ENCODE assay signal across 9 mouse cellular contexts in genomic region chr7:46033870-46034337, GRCm38 (mm10). TPM values are rescaled to one million over a fixed set of nuclear protein-coding genes. Genes with fewer than 3 reads are reported as not detected.
DNase-seq lines count a peak whose midpoint lies in the region; ATAC-seq and TF ChIP-seq lines count a peak whose summit lies in the region.
"Had no signal": no experiment of that assay in that cellular context is flagged by ENCODE, and none has a peak within 500 bp of the region (broad histone marks: within the 10 kb centered on the region; RNA-seq: fewer than 3 reads in every experiment).

No protein-coding gene starts in this region.

- no peak for DNase-seq in cerebellum, adult 2 months
- no peak for DNase-seq in cerebellum, adult 11 months
- no peak for DNase-seq in testis, postnatal 10 days (ENCODE audit: low spot score)
- no peak for DNase-seq in thymus, postnatal 14 days
- no peak for DNase-seq in cerebellum, adult 18-20 months

- peak overlapping the region; percentile 91 for H3K9ac ChIP-seq in liver, embryonic 12.5 days

- TF ChIP-seq POLR2A in cerebellum, adult 2 months (IDR thresholded peaks at IDR 0.05; ENCODE audit: borderline replicate concordance, insufficient read depth, low read length), result no peak
- no peak for TF ChIP-seq POLR2A in testis, adult 2 months (IDR thresholded peaks at IDR 0.05; ENCODE audit: control insufficient read depth, low read depth, low read length)

- under 1% methylated on average over 35 of the region's 35 CpGs for WGBS in cerebellum, adult 2 months
- 1% methylated on average over 35 of the region's 35 CpGs for WGBS in liver, embryonic 12.5 days (ENCODE audit: insufficient replicate concordance)

- H3K36me3 ChIP-seq in testis, adult 2 months (ENCODE audit: control insufficient read depth, insufficient read depth, low read length), result no peaks in the 10 kb centered on the region; the same call in 1 of the 2 replicates
- H3K36me3 ChIP-seq in liver, embryonic 12.5 days, result peaks cover 16% of the 10 kb centered on the region

- peak overlapping the region; percentile 83 for H3K4me3 ChIP-seq in cerebellum, adult 2 months (replicated peaks; ENCODE audit: insufficient read depth, low read depth, low read length)
- peak overlapping the region; percentile 95 for H3K4me3 ChIP-seq in testis, adult 2 months (ENCODE audit: control insufficient read depth, low read depth, low read length)
- peak overlapping the region; percentile 89 for H3K4me3 ChIP-seq in liver, embryonic 12.5 days

- no peaks in the 10 kb centered on the region for H3K27me3 ChIP-seq in cerebellum, adult 2 months (ENCODE audit: control insufficient read depth, insufficient read depth, low read length)
- no peaks in the 10 kb centered on the region for H3K27me3 ChIP-seq in testis, adult 2 months (ENCODE audit: control insufficient read depth, insufficient read depth, low read length)
- no peaks in the 10 kb centered on the region for H3K27me3 ChIP-seq in liver, embryonic 12.5 days (replicated peaks)

- no peak for TF ChIP-seq CTCF in cerebellum, adult 2 months (IDR thresholded peaks at IDR 0.05; ENCODE audit: borderline replicate concordance, insufficient read depth, low read depth, low read length)
- TF ChIP-seq CTCF in testis, adult 2 months (IDR thresholded peaks at IDR 0.05; ENCODE audit: control insufficient read depth, insufficient read depth, insufficient replicate concordance, low read depth, low read length), result no peak

- peak overlapping the region; percentile 95 for H3K4me2 ChIP-seq in liver, embryonic 12.5 days

- ATAC-seq in liver, embryonic 12.5 days, result peak; percentile 19
- ATAC-seq in megakaryocyte progenitor cell, adult 5-6 weeks (replicated peaks; ENCODE audit: poor library complexity), result no peak

- no peaks in the 10 kb centered on the region for H3K9me3 ChIP-seq in liver, embryonic 12.5 days (replicated peaks)

- H3K4me1 ChIP-seq in cerebellum, adult 2 months (ENCODE audit: control insufficient read depth, insufficient read depth, low read length), result peaks cover 6% of the 10 kb centered on the region; the same call in 1 of the 2 replicates
- H3K4me1 ChIP-seq in testis, adult 2 months (ENCODE audit: control insufficient read depth, insufficient read depth, low read length), result peaks cover 13% of the 10 kb centered on the region
- peaks cover 69% of the 10 kb centered on the region for H3K4me1 ChIP-seq in liver, embryonic 12.5 days

- no peak overlapping the region for H3K27ac ChIP-seq in cerebellum, adult 2 months (ENCODE audit: insufficient read depth, low read length)
- H3K27ac ChIP-seq in testis, adult 2 months (ENCODE audit: control insufficient read depth, insufficient read depth, low read depth, low read length), result no peak overlapping the region
- H3K27ac ChIP-seq in liver, embryonic 12.5 days, result peak overlapping the region; percentile 65

RNA-seq across cellular contexts. Expression of gene Nomo1, which starts 0.4 kb away (rescaled TPM):
- polyA plus RNA-seq in cerebellum, adult 2 months (2012; rRNA removed), result 98.0 and 99.5 TPM in 2 replicates
- polyA plus RNA-seq in testis, adult 2 months (2012; rRNA removed), result 48.7 and 49.8 TPM in 2 replicates
- 48.0 and 52.5 TPM in 2 replicates for polyA plus RNA-seq in liver, embryonic 12.5 days (2016; fragmentation: Nextera tagmentation; extraction: Ambion mirVana)
- total RNA-seq in megakaryocyte progenitor cell, adult 5-6 weeks (2015), result 38.6 and 39.3 TPM in 2 replicates
- total RNA-seq in megakaryocyte progenitor cell, adult 5-6 weeks (2017), result 53.2 and 57.4 TPM in 2 replicates

RNA-seq across cellular contexts. Expression of gene Abcc6, which starts 3.8 kb away (rescaled TPM):
- polyA plus RNA-seq in cerebellum, adult 2 months (2012; rRNA removed), result 2.7 and 2.8 TPM in 2 replicates
- 0.67 and 1.0 TPM in 2 replicates for polyA plus RNA-seq in testis, adult 2 months (2012; rRNA removed)
- 4.9 and 5.3 TPM in 2 replicates for polyA plus RNA-seq in liver, embryonic 12.5 days (2016; fragmentation: Nextera tagmentation; extraction: Ambion mirVana)
- total RNA-seq in megakaryocyte progenitor cell, adult 5-6 weeks (2015), result not detected in 2 replicates
- total RNA-seq in megakaryocyte progenitor cell, adult 5-6 weeks (2017), result not detected in 2 replicates
- total RNA-seq: common myeloid progenitor, adult 5-6 weeks had no signal
